Mouse (Mus musculus) heart, embryonic 13.5 days (tissue): ENCODE measurements around the gene Ldb3. TPM values are rescaled to one million over a fixed set of nuclear protein-coding genes. Genes with fewer than 3 reads are reported as not detected.

Experiments used
- ATAC-seq: fragments of 200-750 bp; cut with Nextera tagmentation; 2 replicates; pipeline ENCODE4 v1.8.0; 2017; ENCODE audit warnings: moderate TSS enrichment; ENCODE audit not compliant: insufficient number of reproducible peaks, low FRiP score, low TSS enrichment; ENCODE audit errors: extremely low read depth
- H3K27ac ChIP-seq: fragments of 300-500 bp; sonication (generic); replicated peaks from 2 replicates; pipeline ENCODE4 v1.5.1; 2015; ENCODE audit warnings: moderate library complexity, mild to moderate bottlenecking, inconsistent platforms
- H3K27me3 ChIP-seq: fragments of 300-500 bp; sonication (generic); replicated peaks from 2 replicates; pipeline ENCODE4 v1.6.1; 2015; ENCODE audit warnings: mild to moderate bottlenecking, inconsistent platforms
- H3K36me3 ChIP-seq: fragments of 300-500 bp; sonication (generic); 2 replicates; pipeline ENCODE4 v1.6.1; 2015; ENCODE audit warnings: mild to moderate bottlenecking, inconsistent platforms
- H3K4me1 ChIP-seq: fragments of 300-500 bp; sonication (generic); 2 replicates; pipeline ENCODE4 v1.6.1; 2015; ENCODE audit warnings: inconsistent platforms
- H3K4me2 ChIP-seq: fragments of 300-500 bp; sonication (generic); 2 replicates; pipeline ENCODE4 v1.6.1; 2015; ENCODE audit warnings: inconsistent platforms, mild to moderate bottlenecking, moderate library complexity
- H3K4me3 ChIP-seq: fragments of 300-500 bp; sonication (generic); 2 replicates; pipeline ENCODE4 v1.5.1; 2015; ENCODE audit warnings: moderate library complexity, mild to moderate bottlenecking, inconsistent platforms
- H3K9ac ChIP-seq: fragments of 300-500 bp; sonication (generic); 2 replicates; pipeline ENCODE4 v1.6.1; 2015; ENCODE audit warnings: inconsistent platforms, mild to moderate bottlenecking, moderate library complexity
- H3K9me3 ChIP-seq: fragments of 300-500 bp; sonication (generic); 2 replicates; pipeline ENCODE4 v1.6.1; 2016; ENCODE audit warnings: inconsistent platforms
- WGBS: fragments of 180-500 bp; shearing (Covaris S2); methylation state at CpG from one replicate; pipeline ENCODE4 v1.1.7; 2015; ENCODE audit warnings: mixed read lengths; 5-methylcytosine and 5-hydroxymethylcytosine counted together
- polyA plus RNA-seq: library from polyadenylated mRNA; unstranded; fragments of >200 nt; fragmentation: Nextera tagmentation; extraction: Ambion mirVana; gene quantifications from 2 replicates; pipeline ENCODE4 v1.2.1, GENCODE M21; 2015

Ldb3 gene
- polyA plus RNA-seq, 1 experiment from 2014 or later, result 226 TPM

DNA sequence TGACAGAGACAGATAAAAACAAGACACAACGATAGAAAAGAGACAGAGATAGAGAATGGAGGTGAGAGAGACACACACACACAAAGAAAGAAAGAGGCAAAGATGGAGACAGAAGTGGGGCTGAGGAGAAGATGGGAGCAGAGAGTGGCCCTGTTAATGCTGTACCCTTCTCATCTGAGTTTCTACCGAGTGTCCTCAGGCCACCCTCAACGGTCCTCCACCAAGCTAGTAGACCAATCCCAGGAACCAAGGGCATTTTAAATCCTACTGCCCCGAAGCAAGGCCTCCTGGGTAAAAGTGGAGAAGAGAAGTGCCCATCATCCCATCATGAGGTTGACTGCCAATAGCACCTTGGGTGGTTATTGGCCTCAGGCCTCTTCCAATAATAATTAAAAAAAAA, 17.6 kb downstream of the Ldb3 start:
- Histone ChIP-seq H3K9me3 (no peaks in the 10 kb centered on the region), H3K9ac (peak overlapping the region; percentile 63), H3K4me2 (no peak overlapping the region), H3K4me1 (peaks cover 94% of the 10 kb centered on the region), H3K27me3 (no peaks in the 10 kb centered on the region), H3K4me3 (no peak overlapping the region), H3K36me3 (peaks cover 29% of the 10 kb centered on the region), H3K27ac (peak overlapping the region; percentile 95)
- WGBS, result 68% methylated on average over 4 of the region's 4 CpGs
- no peak for ATAC-seq

DNA sequence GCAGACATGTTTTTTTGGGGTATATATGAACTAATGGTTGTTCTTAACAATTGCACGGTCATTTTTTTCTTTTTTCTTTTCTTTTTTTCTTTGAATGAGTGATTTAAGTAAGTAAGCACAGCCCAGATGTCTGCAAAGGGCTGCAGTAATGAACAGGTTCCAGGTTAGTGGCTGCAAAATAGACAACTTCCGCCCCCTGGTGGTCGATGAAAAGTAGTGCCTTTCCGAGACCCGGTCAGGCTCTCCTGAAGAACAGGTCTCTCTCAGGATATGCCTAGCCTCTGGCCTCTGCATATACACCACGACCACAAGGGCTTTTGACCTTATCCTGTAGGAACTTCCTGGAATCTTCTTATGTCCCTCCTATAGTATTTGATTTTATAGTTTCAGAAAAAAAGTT, 18.2 kb downstream of the Ldb3 start:
- peaks cover 23% of the 10 kb centered on the region for H3K36me3 ChIP-seq
- H3K4me1 ChIP-seq, result peaks cover 94% of the 10 kb centered on the region
- peak overlapping the region; percentile 95 for H3K27ac ChIP-seq
- peak overlapping the region; percentile 32; the same call in 1 of the 2 replicates for H3K4me3 ChIP-seq
- peak overlapping the region; percentile 68 for H3K4me2 ChIP-seq
- 1% methylated on average over 6 of the region's 6 CpGs for WGBS
- ATAC-seq, result no peak
- no peaks in the 10 kb centered on the region for H3K9me3 ChIP-seq
- no peaks in the 10 kb centered on the region for H3K27me3 ChIP-seq
- H3K9ac ChIP-seq, result peak overlapping the region; percentile 74; the same call in 1 of the 2 replicates

DNA sequence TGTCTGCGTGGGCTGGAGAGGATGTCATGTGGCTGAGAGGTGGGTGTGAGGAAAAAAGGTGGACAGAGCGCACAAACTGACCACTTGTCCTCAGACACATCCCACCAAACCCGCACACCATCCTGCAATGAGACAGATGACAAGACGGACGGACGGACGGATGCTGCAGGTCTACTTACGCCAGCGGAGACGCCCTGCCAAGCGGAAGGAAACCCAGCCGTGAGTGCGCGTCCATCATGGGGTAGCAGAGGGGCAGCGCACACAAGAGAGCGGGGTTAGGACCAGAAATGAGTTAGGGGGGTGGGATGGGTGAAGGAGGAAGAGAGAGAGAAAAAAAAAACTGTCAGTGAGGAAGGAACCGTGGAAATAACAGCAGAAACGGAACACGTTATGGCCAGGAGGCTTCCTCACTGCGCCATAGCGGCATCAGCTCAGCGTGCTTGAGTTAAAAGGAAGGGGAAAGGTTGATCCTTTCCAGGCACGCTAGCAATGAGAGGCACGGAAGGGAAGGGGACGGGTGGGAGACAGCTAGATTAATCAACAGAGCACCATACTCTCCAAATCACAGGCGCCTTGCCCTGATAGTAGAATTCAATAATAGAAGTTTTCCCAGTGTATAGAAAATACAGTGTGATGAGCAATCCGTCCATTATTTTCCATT, 18.8 kb downstream of the Ldb3 start:
- peaks cover 16% of the 10 kb centered on the region for H3K36me3 ChIP-seq
- peak overlapping the region; percentile 68 for H3K4me2 ChIP-seq
- H3K27me3 ChIP-seq, result no peaks in the 10 kb centered on the region
- H3K9ac ChIP-seq, result peak overlapping the region; percentile 74
- peak overlapping the region; percentile 95 for H3K27ac ChIP-seq
- peak overlapping the region; percentile 32 for H3K4me3 ChIP-seq
- 24% methylated on average over 27 of the region's 27 CpGs for WGBS
- ATAC-seq, result no peak
- no peaks in the 10 kb centered on the region for H3K9me3 ChIP-seq
- peaks cover 95% of the 10 kb centered on the region for H3K4me1 ChIP-seq

DNA sequence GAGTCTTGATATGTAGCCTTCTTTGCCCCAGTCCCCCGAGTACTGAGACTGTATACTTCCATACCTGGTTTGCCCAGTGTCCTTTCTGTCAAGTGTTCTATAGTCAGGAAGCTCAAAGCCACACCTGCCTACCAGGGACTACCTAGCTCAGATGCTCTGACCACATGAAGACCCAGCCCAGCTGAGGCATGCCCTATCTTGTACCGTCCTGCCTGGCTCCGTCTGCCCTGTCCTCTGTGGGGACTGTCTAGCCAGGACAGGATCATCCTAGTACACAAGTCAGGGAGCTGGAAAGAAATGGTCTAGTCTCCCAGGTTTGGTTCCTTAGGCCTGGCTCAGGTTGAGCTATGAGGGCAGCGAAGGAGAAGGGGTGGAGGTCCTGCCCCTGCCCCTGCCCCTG, 19.9 kb downstream of the Ldb3 start:
- WGBS, result 45% methylated on average over 4 of the region's 4 CpGs
- Histone ChIP-seq H3K9me3 (no peaks in the 10 kb centered on the region), H3K4me3 (no peak overlapping the region), H3K9ac (peak overlapping the region; percentile 74), H3K4me1 (peaks cover 95% of the 10 kb centered on the region), H3K36me3 (peaks cover 18% of the 10 kb centered on the region), H3K27ac (peak overlapping the region; percentile 95), H3K27me3 (no peaks in the 10 kb centered on the region), H3K4me2 (0 out of 2 replicates have a peak overlapping the region, but pooled peaks have one; percentile 68)
- ATAC-seq, result no peak

DNA sequence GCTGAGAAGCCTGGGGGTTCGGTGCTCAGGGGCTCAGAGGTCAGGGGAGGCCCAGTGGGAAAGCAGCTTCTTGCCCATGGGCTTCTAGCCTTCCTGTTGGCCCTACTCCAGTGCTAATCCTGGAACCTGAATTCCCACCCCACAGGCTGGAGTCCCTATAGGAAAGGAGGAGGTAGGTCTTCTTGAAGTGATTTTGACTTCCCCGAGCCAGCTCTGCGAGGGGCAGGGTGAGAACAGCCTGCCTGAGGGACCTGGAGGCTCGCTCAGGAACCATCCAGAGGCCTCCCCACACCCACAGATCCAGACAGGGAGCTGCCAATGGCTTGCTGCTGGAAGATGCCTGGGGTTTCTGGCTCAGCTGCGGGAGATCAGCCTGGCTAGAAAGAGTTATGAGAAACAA, 20.8 kb downstream of the Ldb3 start:
- Histone ChIP-seq H3K4me2 (no peak overlapping the region), H3K27ac (peak overlapping the region; percentile 95), H3K4me3 (no peak overlapping the region), H3K36me3 (peaks cover 27% of the 10 kb centered on the region), H3K4me1 (peaks cover 95% of the 10 kb centered on the region), H3K27me3 (no peaks in the 10 kb centered on the region), H3K9me3 (no peaks in the 10 kb centered on the region), H3K9ac (peak overlapping the region; percentile 74)
- 19% methylated on average over 5 of the region's 5 CpGs for WGBS
- no peak for ATAC-seq

DNA sequence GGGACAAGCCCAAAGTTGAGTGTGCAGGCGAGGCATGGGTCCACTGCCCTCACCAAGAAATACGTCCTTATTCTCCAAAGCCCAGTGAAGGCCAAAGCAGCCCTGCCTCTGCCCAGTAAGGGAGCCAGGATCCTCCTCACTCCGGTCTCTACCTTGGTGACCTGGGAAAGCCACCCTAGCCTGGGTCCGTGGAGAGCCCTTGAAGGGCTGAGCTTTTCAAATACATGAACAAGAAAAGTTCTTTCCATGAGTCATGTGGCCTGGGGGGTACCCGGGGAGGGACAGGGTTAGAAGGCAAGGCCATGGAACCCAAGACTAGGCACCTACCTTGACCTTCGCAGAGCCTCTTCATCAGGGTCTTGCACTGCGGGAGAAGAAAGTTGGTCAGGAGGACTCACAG, 22.0 kb downstream of the Ldb3 start:
- H3K9me3 ChIP-seq, result no peaks in the 10 kb centered on the region
- H3K4me3 ChIP-seq, result no peak overlapping the region
- H3K27me3 ChIP-seq, result no peaks in the 10 kb centered on the region
- peaks cover 28% of the 10 kb centered on the region for H3K36me3 ChIP-seq
- ATAC-seq, result no peak
- no peak overlapping the region for H3K4me2 ChIP-seq
- peak overlapping the region; percentile 74 for H3K9ac ChIP-seq
- H3K27ac ChIP-seq, result peak overlapping the region; percentile 95
- peaks cover 94% of the 10 kb centered on the region for H3K4me1 ChIP-seq
- 84% methylated on average over 7 of the region's 7 CpGs for WGBS

DNA sequence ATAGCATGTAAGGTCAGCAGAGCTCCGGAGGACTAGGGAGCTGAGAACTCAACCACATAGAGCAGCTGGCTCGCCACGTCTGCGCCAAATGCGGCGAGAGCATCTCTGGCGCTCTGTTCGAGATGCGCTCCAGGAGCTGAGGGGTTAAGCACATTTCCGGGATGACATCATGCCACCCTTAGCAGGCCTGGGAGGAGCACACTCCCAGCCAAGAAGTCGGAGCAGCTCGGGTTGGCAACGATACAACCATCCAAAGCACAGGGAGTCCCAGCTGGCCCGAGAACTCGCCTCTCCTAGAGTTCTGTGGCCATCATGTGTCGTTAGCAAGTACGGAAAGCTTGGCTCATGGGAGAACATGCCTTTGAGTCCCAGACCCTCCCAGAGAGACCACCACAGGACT, 22.8 kb downstream of the Ldb3 start:
- Histone ChIP-seq H3K4me3 (no peak overlapping the region), H3K9ac (peak overlapping the region; percentile 74), H3K27ac (peak overlapping the region; percentile 95), H3K9me3 (no peaks in the 10 kb centered on the region), H3K27me3 (no peaks in the 10 kb centered on the region), H3K4me1 (peaks cover 86% of the 10 kb centered on the region), H3K4me2 (peak overlapping the region; percentile 20; the same call in 1 of the 2 replicates), H3K36me3 (peaks cover 33% of the 10 kb centered on the region)
- WGBS, result 44% methylated on average over 17 of the region's 17 CpGs
- 0 out of 2 replicates have a peak, but pooled peaks have one; percentile 26 for ATAC-seq

DNA sequence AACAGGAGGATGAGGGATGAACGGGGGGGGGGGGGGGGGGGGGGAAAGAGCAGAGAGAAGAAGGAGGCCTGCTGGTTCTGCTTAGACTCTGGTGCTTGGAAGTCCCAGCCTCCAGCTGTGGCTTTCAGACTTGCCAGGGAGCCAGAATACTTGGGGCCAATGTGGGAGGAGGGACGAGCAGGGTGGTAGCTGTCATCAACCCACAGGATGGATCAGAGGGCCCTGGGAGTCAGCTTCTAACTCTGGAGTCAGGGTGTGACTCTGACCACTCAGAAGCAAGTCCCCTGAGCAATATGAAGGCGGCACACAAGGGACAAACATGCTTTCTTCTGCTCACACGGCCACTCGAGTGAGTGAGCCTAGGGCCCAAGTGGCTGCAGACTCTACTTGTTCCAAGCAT, 23.8 kb downstream of the Ldb3 start:
- Histone ChIP-seq H3K9ac (peak overlapping the region; percentile 58; the same call in 1 of the 2 replicates), H3K4me3 (no peak overlapping the region), H3K4me1 (peaks cover 88% of the 10 kb centered on the region), H3K36me3 (peaks cover 43% of the 10 kb centered on the region), H3K9me3 (no peaks in the 10 kb centered on the region), H3K4me2 (no peak overlapping the region), H3K27me3 (no peaks in the 10 kb centered on the region), H3K27ac (peak overlapping the region; percentile 95)
- 50% methylated on average over 4 of the region's 5 CpGs for WGBS
- ATAC-seq, result no peak

DNA sequence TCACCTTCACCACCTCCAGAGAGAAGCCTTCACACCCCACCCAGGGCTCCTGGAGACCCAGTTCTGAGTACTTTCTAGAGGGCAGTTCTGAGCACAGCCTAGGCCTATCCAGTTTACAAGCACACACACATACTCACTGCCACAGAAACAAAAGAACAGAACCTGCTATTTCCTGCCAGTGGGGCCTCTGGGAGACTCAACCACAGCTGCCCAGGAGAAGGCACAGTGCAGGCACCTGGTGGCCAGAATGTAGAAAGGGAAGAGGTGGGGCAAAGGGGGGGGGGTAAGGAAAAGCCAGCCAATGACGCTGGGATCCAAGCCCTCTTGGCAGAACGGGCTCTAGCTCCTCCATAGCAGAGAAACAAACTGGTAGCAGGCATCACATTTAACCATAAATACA, 26.1 kb downstream of the Ldb3 start:
- Histone ChIP-seq H3K9ac (peak overlapping the region; percentile 41), H3K4me1 (peaks cover 66% of the 10 kb centered on the region), H3K4me2 (no peak overlapping the region), H3K36me3 (peaks cover 66% of the 10 kb centered on the region), H3K4me3 (no peak overlapping the region), H3K9me3 (no peaks in the 10 kb centered on the region), H3K27me3 (no peaks in the 10 kb centered on the region), H3K27ac (peak overlapping the region; percentile 51)
- 26% methylated on average over 2 of the region's 2 CpGs for WGBS
- ATAC-seq, result no peak

DNA sequence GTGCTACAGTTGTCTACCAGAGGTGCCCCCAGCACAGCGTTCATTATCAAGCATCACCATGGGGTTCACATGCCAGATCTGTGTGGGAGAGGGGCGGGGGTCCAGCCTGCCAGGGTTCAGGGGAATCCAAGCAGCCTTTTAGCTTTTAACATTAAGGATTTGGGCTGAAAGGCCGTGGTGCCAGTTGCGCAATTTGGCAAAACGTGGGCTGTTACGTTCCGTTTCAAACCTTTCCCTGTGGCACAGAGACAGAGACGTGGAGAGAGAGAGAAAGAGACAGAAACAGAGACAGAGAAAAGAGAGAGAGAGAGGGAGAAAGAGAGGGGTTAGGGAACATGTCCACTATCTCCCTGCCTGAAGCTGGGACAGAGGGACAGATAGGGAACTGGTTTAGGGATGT, 26.8 kb downstream of the Ldb3 start:
- ATAC-seq, result no peak
- peaks cover 59% of the 10 kb centered on the region for H3K4me1 ChIP-seq
- H3K27me3 ChIP-seq, result no peaks in the 10 kb centered on the region
- no peak overlapping the region for H3K9ac ChIP-seq
- H3K27ac ChIP-seq, result peak overlapping the region; percentile 51; the same call in 1 of the 2 replicates
- peaks cover 72% of the 10 kb centered on the region for H3K36me3 ChIP-seq
- no peak overlapping the region for H3K4me3 ChIP-seq
- WGBS, result 86% methylated on average over 8 of the region's 8 CpGs
- no peak overlapping the region for H3K4me2 ChIP-seq
- no peaks in the 10 kb centered on the region for H3K9me3 ChIP-seq

DNA sequence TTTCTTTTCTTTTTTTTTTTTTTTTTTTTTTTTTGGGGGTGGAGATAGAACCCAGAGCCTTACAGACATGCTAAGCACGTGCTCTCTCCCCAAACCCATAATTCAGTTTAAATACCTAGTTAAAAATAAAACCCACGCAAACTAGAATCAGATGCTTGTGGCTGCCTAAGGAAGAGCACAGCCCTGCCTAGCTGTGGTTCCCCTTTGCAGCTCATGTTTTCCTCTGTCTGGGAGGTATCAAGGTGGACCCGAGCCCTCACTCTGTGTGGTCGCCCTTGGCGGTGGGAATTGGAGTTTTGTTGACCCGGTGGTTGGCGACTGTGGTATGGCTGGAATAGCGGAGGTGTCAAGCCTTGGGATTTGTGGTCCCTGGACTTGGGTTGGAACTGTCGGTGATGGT, 29.5 kb downstream of the Ldb3 start:
- no peak overlapping the region for H3K27ac ChIP-seq
- H3K4me3 ChIP-seq, result no peak overlapping the region
- H3K36me3 ChIP-seq, result peaks cover 98% of the 10 kb centered on the region
- ATAC-seq, result no peak
- no peaks in the 10 kb centered on the region for H3K27me3 ChIP-seq
- H3K4me2 ChIP-seq, result no peak overlapping the region
- H3K9ac ChIP-seq, result no peak overlapping the region
- 81% methylated on average over 9 of the region's 9 CpGs for WGBS
- H3K9me3 ChIP-seq, result no peaks in the 10 kb centered on the region
- H3K4me1 ChIP-seq, result peaks cover 52% of the 10 kb centered on the region

DNA sequence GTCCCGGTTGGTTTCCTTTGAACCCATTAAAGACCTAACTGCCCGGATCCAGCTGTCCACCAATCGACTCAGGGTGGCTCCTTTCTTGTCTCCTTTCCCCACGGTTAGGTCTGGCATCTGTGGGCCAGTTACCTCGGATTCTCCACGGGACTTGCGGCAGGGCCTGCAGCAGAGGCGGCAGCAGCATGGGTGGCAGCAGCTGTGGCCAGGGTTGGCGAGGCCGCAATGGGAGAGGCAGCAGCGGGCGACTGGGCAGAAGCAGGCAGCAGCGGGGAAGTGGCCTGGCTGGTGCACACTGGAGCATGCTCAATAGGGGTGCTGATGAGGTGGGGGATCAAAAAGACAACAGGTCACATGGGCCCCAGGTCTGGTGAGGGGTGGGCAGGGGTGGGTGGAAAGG, 33.3 kb downstream of the Ldb3 start:
- no peak for ATAC-seq
- Histone ChIP-seq H3K4me1 (peaks cover 52% of the 10 kb centered on the region), H3K4me2 (peak overlapping the region; percentile 26; the same call in 1 of the 2 replicates), H3K4me3 (no peak overlapping the region), H3K27me3 (no peaks in the 10 kb centered on the region), H3K27ac (peak overlapping the region; percentile 73), H3K9me3 (no peaks in the 10 kb centered on the region), H3K9ac (peak overlapping the region; percentile 61), H3K36me3 (peaks cover 96% of the 10 kb centered on the region)
- 59% methylated on average over 13 of the region's 13 CpGs for WGBS
